Mouse (Mus musculus): ENCODE data around the gene Phb2.

DNA sequence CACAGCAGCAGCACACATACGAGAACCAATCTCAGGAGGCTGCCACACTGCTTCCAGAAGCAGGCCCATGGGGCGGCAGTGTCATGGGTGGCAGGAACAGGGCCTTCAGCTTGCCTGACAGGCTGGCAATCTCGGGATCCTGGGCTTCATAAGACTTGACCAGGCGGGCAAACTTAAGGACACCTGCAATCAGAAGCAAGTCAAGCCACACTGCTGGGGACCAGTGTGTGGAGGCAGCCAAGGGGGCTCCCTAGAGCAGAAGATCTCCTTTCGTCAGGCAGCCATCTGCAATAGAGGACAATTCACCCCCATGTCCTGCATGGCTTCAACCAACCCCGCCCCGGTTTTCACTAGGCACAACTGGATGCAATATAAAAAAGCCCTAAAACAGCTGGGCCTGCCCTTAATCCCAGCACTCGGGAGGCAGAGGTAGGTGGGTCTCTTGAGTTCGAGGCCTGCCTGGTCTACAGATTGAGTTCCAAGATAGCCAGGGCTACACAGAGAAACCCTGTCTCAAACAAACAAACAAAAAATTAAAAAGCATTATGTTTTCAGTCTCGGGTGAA is 27.2 kb downstream of the Phb2 start:
- TF ChIP-seq POLR2A (IDR thresholded peaks at IDR 0.05; ENCODE audit: insufficient read depth, low read depth, low read length) (no peak), CTCF (IDR thresholded peaks at IDR 0.05; ENCODE audit: insufficient read depth, low read depth, low read length) (no peak)

Measured in olfactory bulb, adult 2 months (tissue).